Mouse (Mus musculus): ENCODE measurements at regions not wholly inside any gene's neighbourhood (a gene's known extent, or its start where the extent isn't known, plus 50 kb on each side); places are given as distances from the start of the nearest gene placed in this dataset.

GRCm38 (mm10) chr10:120666202-120666860 lies 190.1 kb upstream of the Hmga2 start:
- DNase-seq (ENCODE audit: low spot score in 2 of 2) = no peak

- no peak for DNase-seq (ENCODE audit: low spot score in 2 of 2)
Observed at GRCm38 (mm10) chr10:120665670-120666069, 189.4 kb upstream of the Hmga2 start.

- DNase-seq (ENCODE audit: low spot score in 2 of 2) = no peak
Observed at GRCm38 (mm10) chr10:120664419-120664818, 188.2 kb upstream of the Hmga2 start.

GRCm38 (mm10) chr10:120663396-120663795 lies 187.1 kb upstream of the Hmga2 start:
- DNase-seq (ENCODE audit: low spot score in 2 of 2) = no peak

- DNase-seq (ENCODE audit: low spot score in 2 of 2) = no peak
Observed at GRCm38 (mm10) chr10:120660503-120660902, 184.2 kb upstream of the Hmga2 start.

GRCm38 (mm10) chr10:120655238-120655931 lies 179.1 kb upstream of the Hmga2 start:
- DNase-seq (ENCODE audit: low spot score in 2 of 2) = no peak

GRCm38 (mm10) chr10:120652525-120653215 lies 176.4 kb upstream of the Hmga2 start:
- DNase-seq (ENCODE audit: low spot score in 2 of 2) = no peak

- DNase-seq (ENCODE audit: low spot score in 2 of 2) = no peak
Observed at GRCm38 (mm10) chr10:120651845-120652244, 175.6 kb upstream of the Hmga2 start.

- no peak for DNase-seq (ENCODE audit: low spot score in 2 of 2)
Observed at GRCm38 (mm10) chr10:120650336-120650735, 174.1 kb upstream of the Hmga2 start.

GRCm38 (mm10) chr10:120648741-120649140 lies 172.5 kb upstream of the Hmga2 start:
- no peak for DNase-seq (ENCODE audit: low spot score in 2 of 2)

GRCm38 (mm10) chr10:120648031-120648430 lies 171.8 kb upstream of the Hmga2 start:
- DNase-seq (ENCODE audit: low spot score in 2 of 2) = no peak

GRCm38 (mm10) chr10:120647323-120647722 lies 171.1 kb upstream of the Hmga2 start:
- DNase-seq (ENCODE audit: low spot score in 2 of 2) = no peak

- DNase-seq (ENCODE audit: low spot score in 2 of 2) = no peak
Observed at GRCm38 (mm10) chr10:120646862-120647311, 170.6 kb upstream of the Hmga2 start.

GRCm38 (mm10) chr10:120640847-120641246 lies 164.6 kb upstream of the Hmga2 start:
- DNase-seq (ENCODE audit: low spot score in 2 of 2) = no peak

GRCm38 (mm10) chr10:120638316-120638715 lies 162.0 kb upstream of the Hmga2 start:
- DNase-seq (ENCODE audit: low spot score in 2 of 2) = no peak

- peak in 1 of 2 experiments; percentile 57 for DNase-seq (ENCODE audit: low spot score in 2 of 2)
Observed at GRCm38 (mm10) chr10:120635818-120636543, 159.7 kb upstream of the Hmga2 start.

- DNase-seq (ENCODE audit: low spot score in 2 of 2) = no peak
Observed at GRCm38 (mm10) chr10:120635194-120635593, 158.9 kb upstream of the Hmga2 start.

GRCm38 (mm10) chr10:120632071-120632470 lies 155.8 kb upstream of the Hmga2 start:
- no peak for DNase-seq (ENCODE audit: low spot score in 2 of 2)

- DNase-seq (ENCODE audit: low spot score in 2 of 2) = no peak
Observed at GRCm38 (mm10) chr10:120628066-120628465, 151.8 kb upstream of the Hmga2 start.

- no peak for DNase-seq (ENCODE audit: low spot score in 2 of 2)
Observed at GRCm38 (mm10) chr10:120625474-120625873, 149.2 kb upstream of the Hmga2 start.

- DNase-seq (ENCODE audit: low spot score in 2 of 2) = no peak
Observed at GRCm38 (mm10) chr10:120624203-120624942, 148.1 kb upstream of the Hmga2 start.
